Mouse (Mus musculus) midbrain, embryonic 14.5 days (tissue): Measurements from ENCODE around the gene Dnajb12. TPM values are rescaled to one million over a fixed set of nuclear protein-coding genes. Genes with fewer than 3 reads are reported as not detected.

ENCODE experiments used
- ATAC-seq: fragments of 200-750 bp; cut with Nextera tagmentation; 2 replicates; pipeline ENCODE4 v1.8.0; 2017; ENCODE audit warnings: moderate number of reproducible peaks, moderate library complexity; ENCODE audit not compliant: low FRiP score, low TSS enrichment
- DNase-seq: peaks from one replicate; pipeline ENCODE4 v3.0.0-alpha.2; 2015
- H3K27ac ChIP-seq: fragments of 300-500 bp; sonication (generic); replicated peaks from 2 replicates; pipeline ENCODE4 v1.5.1; 2014; ENCODE audit warnings: mild to moderate bottlenecking, low read depth, low read length, moderate library complexity
- H3K27me3 ChIP-seq: fragments of 300-500 bp; sonication (generic); 2 replicates; pipeline ENCODE4 v1.6.1; 2014; ENCODE audit warnings: low read length, control low read depth, mixed read lengths; ENCODE audit not compliant: control insufficient read depth, insufficient read depth
- H3K36me3 ChIP-seq: fragments of 300-500 bp; sonication (generic); 2 replicates; pipeline ENCODE4 v1.6.1; 2014; ENCODE audit warnings: low read length, control low read depth; ENCODE audit not compliant: control insufficient read depth, insufficient read depth
- H3K4me1 ChIP-seq: fragments of 300-500 bp; sonication (generic); 2 replicates; pipeline ENCODE4 v1.6.1; 2014; ENCODE audit warnings: mild to moderate bottlenecking, antibody characterized with exemption, low read length, control low read depth; ENCODE audit not compliant: control insufficient read depth, insufficient read depth
- H3K4me2 ChIP-seq: fragments of 300-500 bp; sonication (generic); 2 replicates; pipeline ENCODE4 v1.6.1; 2014; ENCODE audit warnings: mild to moderate bottlenecking, low read length, moderate library complexity
- H3K4me3 ChIP-seq: fragments of 300-500 bp; sonication (generic); replicated peaks from 2 replicates; pipeline ENCODE4 v1.5.1; 2014; ENCODE audit warnings: low read depth, low read length
- H3K9ac ChIP-seq: fragments of 300-500 bp; sonication (generic); replicated peaks from 2 replicates; pipeline ENCODE4 v1.6.1; 2014; ENCODE audit warnings: mild to moderate bottlenecking, low read length, moderate library complexity
- H3K9me3 ChIP-seq: fragments of 300-500 bp; sonication (generic); 2 replicates; pipeline ENCODE4 v1.6.1; 2016; ENCODE audit warnings: low read length, control low read depth, mixed read lengths; ENCODE audit not compliant: control insufficient read depth
- WGBS: fragments of 180-500 bp; shearing (Covaris S2); extraction: QIAGEN DNeasy Blood & Tissue Kit; methylation state at CpG from one replicate; pipeline ENCODE4 v1.1.7; 2014; 5-methylcytosine and 5-hydroxymethylcytosine counted together
- polyA plus RNA-seq: library from polyadenylated mRNA; unstranded; fragments of >200 nt; fragmentation: Nextera tagmentation; extraction: Ambion mirVana; gene quantifications from 2 replicates; pipeline ENCODE4 v1.2.1, GENCODE M21; 2014

The Dnajb12 gene
- polyA plus RNA-seq, 1 experiment from 2014 or later = 20.5 TPM

DNA sequence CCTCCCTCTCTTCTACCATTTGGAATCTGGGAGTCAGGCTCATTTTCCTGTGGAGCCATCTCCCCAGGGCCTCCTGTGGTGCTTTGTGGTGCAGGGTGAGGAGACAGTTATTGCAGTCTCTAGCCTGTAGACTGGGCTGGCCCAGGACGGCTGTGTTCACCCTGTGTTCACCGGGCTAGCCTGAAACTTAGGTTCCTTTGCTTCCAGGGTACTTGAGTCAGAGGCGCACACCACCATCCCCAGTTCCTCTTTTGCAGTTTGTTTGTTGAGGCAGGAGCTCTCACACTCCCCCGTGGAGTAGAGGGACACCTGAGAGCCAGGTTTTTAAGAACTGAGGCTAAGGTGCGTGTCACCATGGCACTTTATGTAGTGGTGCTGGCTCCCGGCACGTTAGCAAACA, 10.0 kb downstream of the Dnajb12 start:
- WGBS = 94% methylated on average over 7 of the region's 7 CpGs
- Histone ChIP-seq H3K27me3 (no peaks in the 10 kb centered on the region), H3K9me3 (no peaks in the 10 kb centered on the region), H3K4me2 (no peak overlapping the region), H3K9ac (no peak overlapping the region), H3K27ac (no peak overlapping the region), H3K36me3 (peaks cover 19% of the 10 kb centered on the region), H3K4me3 (no peak overlapping the region), H3K4me1 (no peaks in the 10 kb centered on the region)
- no peak for ATAC-seq
- DNase-seq = no peak

DNA sequence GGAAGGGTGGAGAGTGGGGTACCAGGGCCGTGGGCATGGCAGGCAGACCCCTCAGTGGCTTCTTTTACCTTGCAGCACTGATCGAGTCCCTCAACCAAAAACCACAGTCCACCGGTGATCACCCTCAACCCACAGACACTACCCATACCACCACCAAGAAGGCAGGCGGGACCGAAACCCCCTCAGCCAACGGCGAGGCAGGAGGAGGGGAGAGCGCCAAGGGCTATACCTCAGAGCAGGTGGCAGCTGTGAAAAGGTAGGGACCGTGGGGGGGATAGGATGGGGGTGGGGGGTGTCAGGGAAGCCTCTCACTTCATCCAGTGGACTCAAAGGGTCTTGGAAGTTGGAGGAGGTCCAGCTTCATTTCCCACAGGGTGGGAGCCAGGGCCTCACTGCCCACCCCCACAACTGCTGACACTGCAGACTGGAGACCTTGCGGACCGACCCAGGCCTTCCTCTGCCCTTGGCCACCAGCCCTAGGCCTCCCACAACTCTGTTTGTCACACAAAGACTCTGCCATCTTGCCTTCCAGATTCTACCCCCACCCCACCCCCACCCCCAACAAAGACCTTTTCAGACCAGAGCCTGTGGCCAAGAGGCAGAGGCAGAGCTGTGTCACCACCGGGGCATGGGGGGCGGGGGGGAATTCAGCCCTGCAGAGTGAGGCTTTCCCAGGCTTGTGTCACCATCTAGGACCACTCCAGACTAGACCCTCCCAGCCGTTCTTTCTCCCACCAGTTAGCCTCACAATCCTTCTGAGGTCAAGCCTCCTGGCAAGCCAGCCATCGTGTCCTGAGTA, 10.8 kb downstream of the Dnajb12 start:
- no peaks in the 10 kb centered on the region for H3K27me3 ChIP-seq
- 86% methylated on average over 15 of the region's 15 CpGs for WGBS
- H3K4me3 ChIP-seq = no peak overlapping the region
- no peak overlapping the region for H3K27ac ChIP-seq
- ATAC-seq (no peak), DNase-seq (no peak)
- no peaks in the 10 kb centered on the region for H3K9me3 ChIP-seq
- H3K4me1 ChIP-seq = no peaks in the 10 kb centered on the region
- H3K9ac ChIP-seq = no peak overlapping the region
- peaks cover 25% of the 10 kb centered on the region for H3K36me3 ChIP-seq
- H3K4me2 ChIP-seq = no peak overlapping the region

DNA sequence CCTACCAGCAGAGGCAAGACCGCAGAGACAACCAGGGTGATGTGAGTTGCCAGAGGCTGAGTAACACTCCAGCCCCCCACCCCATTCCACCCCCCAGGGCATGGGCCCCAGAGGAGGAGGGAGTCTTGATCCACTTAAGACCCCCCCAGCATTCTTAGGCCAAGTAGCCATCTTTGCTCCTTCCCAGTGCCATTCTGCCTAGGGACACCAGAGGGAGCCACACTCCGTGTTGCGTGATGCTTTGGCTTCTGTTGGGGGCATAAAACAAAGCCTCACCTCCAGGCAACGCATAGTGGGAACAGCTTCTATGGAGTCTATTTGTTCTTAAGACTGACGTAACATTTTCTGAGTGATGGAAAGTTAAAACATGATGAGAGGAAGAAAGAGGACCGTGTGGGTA, 13.6 kb downstream of the Dnajb12 start:
- peaks cover 20% of the 10 kb centered on the region for H3K4me1 ChIP-seq
- no peak overlapping the region for H3K4me2 ChIP-seq
- no peaks in the 10 kb centered on the region for H3K27me3 ChIP-seq
- H3K27ac ChIP-seq = peak overlapping the region; percentile 71
- no peak overlapping the region for H3K9ac ChIP-seq
- peak; percentile 92 for DNase-seq
- H3K36me3 ChIP-seq = peaks cover 42% of the 10 kb centered on the region
- no peak overlapping the region for H3K4me3 ChIP-seq
- ATAC-seq = no peak
- no peaks in the 10 kb centered on the region for H3K9me3 ChIP-seq
- WGBS = 29% methylated on average over 6 of the region's 6 CpGs

DNA sequence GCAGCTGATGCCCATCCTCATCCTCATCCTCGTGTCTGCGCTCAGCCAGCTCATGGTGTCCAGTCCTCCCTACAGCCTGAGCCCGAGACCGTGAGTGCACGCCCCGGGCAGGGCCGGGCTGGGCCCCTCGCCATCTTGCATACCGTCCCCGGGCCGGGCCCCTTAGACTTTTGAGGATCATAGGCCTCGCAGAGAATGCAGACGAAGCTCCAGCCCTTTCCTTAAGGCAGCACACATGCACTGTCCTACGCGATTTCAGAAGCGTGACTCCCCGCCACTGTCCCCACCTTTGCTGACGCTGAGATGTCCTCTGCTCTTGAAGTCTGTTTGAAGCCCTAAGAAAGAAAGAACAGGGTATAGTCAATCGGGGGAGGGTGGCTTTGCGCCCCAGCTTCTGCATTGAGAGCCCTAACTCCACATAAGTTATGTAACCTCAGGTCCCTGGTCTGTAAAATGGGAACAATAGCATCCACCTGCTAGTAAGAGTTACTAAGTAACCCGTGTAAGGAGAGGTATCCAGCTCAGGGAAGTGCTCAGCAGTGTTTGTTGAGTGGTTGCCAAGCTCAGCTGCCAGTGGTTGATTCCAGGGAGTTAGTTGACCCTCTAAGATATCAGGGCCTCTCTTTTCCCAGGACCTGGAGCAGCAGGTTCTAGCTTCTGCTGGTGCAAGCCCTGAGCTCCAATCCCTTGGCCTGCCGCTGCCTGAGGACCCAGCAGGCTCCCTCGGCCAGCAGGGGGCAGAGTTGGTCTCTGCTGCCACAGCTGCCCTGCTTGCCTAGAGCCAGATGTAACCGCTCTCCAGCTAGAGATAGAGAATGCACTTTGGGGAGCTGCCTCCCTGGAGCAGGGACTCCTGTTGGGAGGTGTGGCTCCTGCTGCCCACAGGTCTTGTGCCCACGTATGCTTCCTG, 15.2 kb downstream of the Dnajb12 start:
- DNase-seq (peak; percentile 87), ATAC-seq (no peak)
- Histone ChIP-seq H3K36me3 (peaks cover 42% of the 10 kb centered on the region), H3K9ac (0 out of 2 replicates have a peak overlapping the region, but pooled peaks have one; percentile 16), H3K4me1 (peaks cover 35% of the 10 kb centered on the region), H3K27me3 (no peaks in the 10 kb centered on the region), H3K4me2 (no peak overlapping the region), H3K27ac (peak overlapping the region; percentile 52; the same call in 1 of the 2 replicates), H3K4me3 (no peak overlapping the region), H3K9me3 (no peaks in the 10 kb centered on the region)
- 80% methylated on average over 25 of the region's 25 CpGs for WGBS

DNA sequence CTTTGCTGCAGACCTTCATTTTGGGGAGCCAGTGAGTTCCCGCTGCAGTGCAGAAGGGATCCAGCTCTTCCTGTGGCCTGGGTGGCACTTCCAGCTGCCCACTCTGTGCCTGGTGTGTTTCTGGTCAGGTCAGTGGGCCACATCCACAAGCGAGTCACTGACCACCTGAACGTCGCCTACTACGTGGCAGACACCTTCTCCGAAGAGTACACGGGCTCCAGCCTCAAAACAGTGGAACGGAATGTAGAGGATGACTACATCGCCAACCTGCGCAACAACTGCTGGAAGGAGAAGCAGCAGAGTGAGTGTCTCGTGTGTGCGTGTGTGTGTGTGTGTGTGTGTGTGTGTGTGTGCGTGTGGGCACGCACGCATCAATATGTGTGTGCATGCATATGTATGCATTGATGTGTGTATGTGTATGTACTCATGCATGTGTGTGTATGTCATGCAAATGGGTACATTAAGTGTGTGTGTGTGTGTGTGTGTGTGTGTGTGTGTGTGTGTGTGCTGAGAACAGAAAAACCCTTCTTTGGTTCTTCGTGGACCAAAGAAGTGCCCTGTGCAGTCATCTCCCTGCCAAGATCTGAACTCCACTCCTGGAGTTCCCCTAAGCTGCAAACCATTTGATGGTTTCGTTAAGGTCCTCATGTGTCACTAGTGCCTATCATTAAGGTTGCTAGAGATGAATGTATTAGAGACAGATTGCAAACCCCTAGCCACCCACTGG, 16.3 kb downstream of the Dnajb12 start:
- Histone ChIP-seq H3K9ac (no peak overlapping the region), H3K4me3 (no peak overlapping the region), H3K4me2 (no peak overlapping the region), H3K4me1 (peaks cover 47% of the 10 kb centered on the region), H3K36me3 (peaks cover 42% of the 10 kb centered on the region), H3K27ac (peak overlapping the region; percentile 99), H3K27me3 (no peaks in the 10 kb centered on the region), H3K9me3 (no peaks in the 10 kb centered on the region)
- ATAC-seq (no peak), DNase-seq (no peak)
- WGBS = 94% methylated on average over 17 of the region's 17 CpGs

DNA sequence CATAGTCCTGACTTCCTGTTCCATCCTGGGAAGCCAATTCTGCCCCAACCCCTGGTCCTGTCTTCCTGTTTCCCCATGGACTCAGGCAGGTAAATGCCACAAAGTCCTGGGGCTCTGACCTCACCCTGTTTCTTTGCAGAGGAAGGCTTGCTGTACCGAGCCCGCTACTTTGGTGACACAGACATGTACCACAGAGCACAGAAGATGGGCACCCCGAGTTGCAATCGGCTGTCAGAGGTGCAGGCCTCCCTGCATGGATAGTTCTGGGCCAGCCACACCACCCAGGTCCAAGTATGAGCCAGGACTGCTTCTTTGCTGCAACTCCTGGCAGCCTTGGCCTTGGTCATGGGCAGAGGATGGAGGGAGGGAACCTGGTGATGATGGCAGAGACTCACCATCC, 16.9 kb downstream of the Dnajb12 start:
- Histone ChIP-seq H3K4me1 (peaks cover 52% of the 10 kb centered on the region), H3K27ac (peak overlapping the region; percentile 99), H3K4me3 (no peak overlapping the region), H3K9me3 (no peaks in the 10 kb centered on the region), H3K27me3 (no peaks in the 10 kb centered on the region), H3K4me2 (no peak overlapping the region), H3K36me3 (peaks cover 40% of the 10 kb centered on the region), H3K9ac (no peak overlapping the region; the same call in 1 of the 2 replicates)
- DNase-seq (no peak), ATAC-seq (no peak)
- WGBS = 86% methylated on average over 4 of the region's 4 CpGs

DNA sequence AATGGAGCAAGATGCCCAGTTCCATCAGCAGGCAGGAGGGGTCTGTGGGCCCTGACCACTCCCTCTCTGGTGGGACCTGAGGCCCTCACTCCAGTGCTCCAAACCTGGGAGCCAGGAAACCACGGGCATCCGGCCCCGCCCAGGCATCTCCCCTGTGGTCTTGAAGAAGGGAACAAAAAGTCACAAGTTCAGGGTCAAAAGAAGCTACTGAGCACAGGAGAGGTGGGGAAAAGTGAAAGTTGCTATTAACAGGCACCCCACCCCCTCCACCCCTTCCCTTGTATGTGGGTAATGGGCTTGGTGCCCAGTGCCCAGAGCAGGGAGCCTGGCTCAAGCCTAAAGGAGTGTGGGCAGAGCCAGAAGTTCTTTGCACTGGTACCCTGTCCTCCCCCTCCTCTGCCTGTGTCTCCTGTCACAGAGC, 17.6 kb downstream of the Dnajb12 start:
- Histone ChIP-seq H3K9ac (peak overlapping the region; percentile 39; the same call in 1 of the 2 replicates), H3K36me3 (peaks cover 33% of the 10 kb centered on the region), H3K9me3 (no peaks in the 10 kb centered on the region), H3K4me2 (peak overlapping the region; percentile 37), H3K27me3 (no peaks in the 10 kb centered on the region), H3K4me1 (peaks cover 54% of the 10 kb centered on the region), H3K4me3 (no peak overlapping the region), H3K27ac (peak overlapping the region; percentile 99)
- WGBS = 32% methylated on average over 3 of the region's 3 CpGs
- 0 out of 2 replicates have a peak, but pooled peaks have one; percentile 4 for ATAC-seq
- DNase-seq = peak; percentile 66

DNA sequence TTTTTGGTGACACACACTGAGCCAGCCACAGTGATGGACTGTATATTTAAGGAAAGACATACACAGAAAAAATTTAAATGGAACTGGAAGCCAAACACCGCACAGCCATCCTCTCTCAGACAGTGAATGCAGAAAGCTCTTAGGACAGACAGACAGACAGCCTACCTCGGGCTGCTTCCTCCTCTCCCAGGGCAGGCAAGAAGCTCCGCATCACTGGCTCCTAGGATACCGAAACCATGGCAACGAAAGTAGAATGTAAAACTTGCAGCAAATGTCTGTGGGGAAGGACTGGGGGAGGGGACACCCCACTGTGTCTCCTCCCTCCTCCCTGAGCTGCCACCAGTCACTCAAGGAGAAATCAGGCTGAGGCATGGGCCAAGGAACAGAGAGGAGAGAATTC, 18.2 kb downstream of the Dnajb12 start:
- ATAC-seq = peak; percentile 5; the same call in 1 of the 2 replicates
- no peak overlapping the region for H3K4me3 ChIP-seq

More for the DNA sequence above, 18.2 kb downstream of the Dnajb12 start:
- DNase-seq = peak; percentile 92
- Histone ChIP-seq H3K4me2 (peak overlapping the region; percentile 37), H3K9me3 (no peaks in the 10 kb centered on the region), H3K27me3 (no peaks in the 10 kb centered on the region), H3K9ac (no peak overlapping the region; the same call in 1 of the 2 replicates), H3K27ac (peak overlapping the region; percentile 99), H3K4me1 (peaks cover 58% of the 10 kb centered on the region), H3K36me3 (peaks cover 28% of the 10 kb centered on the region)
- WGBS = 2% methylated on average over 5 of the region's 5 CpGs
